Comparison of ENCODE assay signal across 25 mouse cellular contexts in genomic region chr7:141453636-141454035, GRCm38 (mm10). TPM values are rescaled to one million over a fixed set of nuclear protein-coding genes. Genes with fewer than 3 reads are reported as not detected.
A peak's percentile ranks its signal among the peaks of the same experiment; 100 is the strongest.
DNase-seq lines count a peak whose midpoint lies in the region; ATAC-seq lines count a peak whose summit lies in the region.
"Had no signal": no experiment of that assay in that cellular context is flagged by ENCODE, and none has a peak within 500 bp of the region (broad histone marks: within the 10 kb centered on the region; RNA-seq: fewer than 3 reads in every experiment).

No protein-coding gene starts in this region.

- H3K27ac ChIP-seq in liver, embryonic 12.5 days = peak overlapping the region; percentile 42; the same call in 1 of the 2 replicates
- no peak overlapping the region for H3K27ac ChIP-seq in hindbrain, embryonic 11.5 days (ENCODE audit: low read depth, low read length)
- H3K27ac ChIP-seq: embryonic facial prominence, embryonic 10.5 days; embryonic facial prominence, embryonic 13.5 days; forebrain, embryonic 12.5 days; forebrain, embryonic 15.5 days; heart, adult 2 months; heart, embryonic 10.5 days; heart, embryonic 13.5 days; hindbrain, embryonic 12.5 days; hindbrain, embryonic 15.5 days had no signal

- no peak overlapping the region for H3K4me3 ChIP-seq in liver, embryonic 12.5 days
- no peak overlapping the region for H3K4me3 ChIP-seq in hindbrain, embryonic 11.5 days (ENCODE audit: low read depth, low read length)
- H3K4me3 ChIP-seq: embryonic facial prominence, embryonic 10.5 days; embryonic facial prominence, embryonic 13.5 days; erythroblast, embryonic 14.5 days; forebrain, embryonic 12.5 days; forebrain, embryonic 15.5 days; heart, adult 2 months; heart, embryonic 10.5 days; heart, embryonic 13.5 days; hindbrain, embryonic 12.5 days; hindbrain, embryonic 15.5 days had no signal

- no peaks in the 10 kb centered on the region for H3K9me3 ChIP-seq in liver, embryonic 12.5 days (replicated peaks)
- H3K9me3 ChIP-seq in hindbrain, embryonic 11.5 days (ENCODE audit: control insufficient read depth, low read length) = no peaks in the 10 kb centered on the region
- H3K9me3 ChIP-seq: embryonic facial prominence, embryonic 10.5 days; embryonic facial prominence, embryonic 13.5 days; forebrain, embryonic 12.5 days; forebrain, embryonic 15.5 days; heart, embryonic 10.5 days; heart, embryonic 13.5 days; hindbrain, embryonic 12.5 days; hindbrain, embryonic 15.5 days had no signal

- no peak overlapping the region for H3K4me2 ChIP-seq in liver, embryonic 12.5 days
- no peak overlapping the region for H3K4me2 ChIP-seq in hindbrain, embryonic 11.5 days (replicated peaks; ENCODE audit: low read depth, low read length)
- H3K4me2 ChIP-seq: hindbrain, embryonic 12.5 days had no signal

- DNase-seq in liver (no peak), 416B (ENCODE audit: low read depth) (peak; percentile 54), adipocyte (ENCODE audit: low spot score) (peak; percentile 78)
- DNase-seq in hindbrain, embryonic 11.5 days (ENCODE audit: low spot score) = no peak
- DNase-seq in right cerebral cortex, adult 18-20 months = no peak
- DNase-seq: adrenal gland, postnatal 25 days; cerebellum, adult 2 months; cerebellum, adult 9-11 months; cerebellum, postnatal 36 days; embryo, embryonic 11 days; gastrocnemius, postnatal 25 days; heart, adult 2 months; heart, postnatal 14 days; heart, postnatal 4 days had no signal

- WGBS in liver, embryonic 12.5 days (ENCODE audit: insufficient replicate concordance) = 71% methylated on average over 2 of the region's 2 CpGs
- 87% methylated on average over 2 of the region's 2 CpGs for WGBS in hindbrain, embryonic 11.5 days

- H3K4me1 ChIP-seq in liver, embryonic 12.5 days = peaks cover 61% of the 10 kb centered on the region
- H3K4me1 ChIP-seq in hindbrain, embryonic 11.5 days (replicated peaks; ENCODE audit: control insufficient read depth, insufficient read depth, low read length) = peaks cover 2% of the 10 kb centered on the region

- no peak for ATAC-seq in liver, embryonic 12.5 days
- no peak for ATAC-seq in hindbrain, embryonic 11.5 days (ENCODE audit: low FRiP score)
- ATAC-seq: activated CD4-positive, CD25-positive, alpha-beta regulatory T cell, adult 4 months; forebrain, embryonic 15.5 days had no signal

- no peak overlapping the region for H3K9ac ChIP-seq in liver, embryonic 12.5 days
- H3K9ac ChIP-seq in hindbrain, embryonic 11.5 days (ENCODE audit: low read depth, low read length) = no peak overlapping the region
- H3K9ac ChIP-seq: embryonic facial prominence, embryonic 13.5 days; forebrain, embryonic 12.5 days; forebrain, embryonic 15.5 days; heart, embryonic 13.5 days; hindbrain, embryonic 12.5 days; hindbrain, embryonic 15.5 days had no signal

- peaks cover 43% of the 10 kb centered on the region for H3K36me3 ChIP-seq in liver, embryonic 12.5 days
- 0 out of 2 replicates have a peak, but pooled peaks cover 2% of the 10 kb centered on the region for H3K36me3 ChIP-seq in hindbrain, embryonic 11.5 days (ENCODE audit: control insufficient read depth, insufficient read depth, low read length)

- H3K27me3 ChIP-seq in liver, embryonic 12.5 days (replicated peaks) = no peaks in the 10 kb centered on the region
- no peaks in the 10 kb centered on the region for H3K27me3 ChIP-seq in hindbrain, embryonic 11.5 days (ENCODE audit: control insufficient read depth, insufficient read depth, low read length)
- H3K27me3 ChIP-seq: forebrain, embryonic 15.5 days; hindbrain, embryonic 15.5 days had no signal

RNA-seq across cellular contexts. Expression of gene Pnpla2, which starts 1.4 kb away (rescaled TPM):
- 16.6 and 17.8 TPM in 2 replicates for polyA plus RNA-seq in liver, embryonic 12.5 days (2016; fragmentation: Nextera tagmentation; extraction: Ambion mirVana)
- polyA plus RNA-seq in hindbrain, embryonic 11.5 days (2014; fragmentation: Nextera tagmentation; extraction: Ambion mirVana) = 13.7 and 14.2 TPM in 2 replicates

RNA-seq across cellular contexts. Expression of gene Rplp2, which starts 6.5 kb away (rescaled TPM):
- polyA plus RNA-seq in liver, embryonic 12.5 days (2016; fragmentation: Nextera tagmentation; extraction: Ambion mirVana) = 1,288 and 1,344 TPM in 2 replicates
- polyA plus RNA-seq in hindbrain, embryonic 11.5 days (2014; fragmentation: Nextera tagmentation; extraction: Ambion mirVana) = 870 and 939 TPM in 2 replicates

RNA-seq across cellular contexts. Expression of gene Cracr2b, which starts 7.3 kb away (rescaled TPM):
- polyA plus RNA-seq in liver, embryonic 12.5 days (2016; fragmentation: Nextera tagmentation; extraction: Ambion mirVana) = 3.7 and 5.8 TPM in 2 replicates
- 4.4 and 4.5 TPM in 2 replicates for polyA plus RNA-seq in hindbrain, embryonic 11.5 days (2014; fragmentation: Nextera tagmentation; extraction: Ambion mirVana)
- polyA plus RNA-seq: activated CD4-positive, CD25-positive, alpha-beta regulatory T cell, adult 4 months had no signal

RNA-seq across cellular contexts. Expression of gene Pidd1, which starts 9.8 kb away (rescaled TPM):
- polyA plus RNA-seq in liver, embryonic 12.5 days (2016; fragmentation: Nextera tagmentation; extraction: Ambion mirVana) = 17.3 and 17.7 TPM in 2 replicates
- 8.3 and 8.6 TPM in 2 replicates for polyA plus RNA-seq in hindbrain, embryonic 11.5 days (2014; fragmentation: Nextera tagmentation; extraction: Ambion mirVana)

RNA-seq across cellular contexts. Expression of gene Cd151, which starts 13.6 kb away (rescaled TPM):
- 5.7 and 6.2 TPM in 2 replicates for polyA plus RNA-seq in liver, embryonic 12.5 days (2016; fragmentation: Nextera tagmentation; extraction: Ambion mirVana)
- polyA plus RNA-seq in hindbrain, embryonic 11.5 days (2014; fragmentation: Nextera tagmentation; extraction: Ambion mirVana) = 40.1 and 57.9 TPM in 2 replicates

Comparison
In these comparisons a context has a peak if more than half of its experiments do, and no peak if none do; other contexts are left out.
1. DNase-seq: peak in 416B (single experiment) and adipocyte (single experiment); none in liver (single experiment), hindbrain, embryonic 11.5 days (single experiment) and right cerebral cortex, adult 18-20 months (single experiment).